Mouse (Mus musculus) ovary, postnatal 36 days (tissue): ENCODE measurements around the gene Vwce.

ENCODE experiments used
- DNase-seq: peaks from one replicate; pipeline ENCODE4 v3.0.0; 2022; ENCODE audit warnings: low spot score, mixed read lengths

Vwce gene

GRCm38 (mm10) chr19:10691121-10691520 is 57.1 kb downstream of the Vwce start:
- DNase-seq, result no peak

DNA sequence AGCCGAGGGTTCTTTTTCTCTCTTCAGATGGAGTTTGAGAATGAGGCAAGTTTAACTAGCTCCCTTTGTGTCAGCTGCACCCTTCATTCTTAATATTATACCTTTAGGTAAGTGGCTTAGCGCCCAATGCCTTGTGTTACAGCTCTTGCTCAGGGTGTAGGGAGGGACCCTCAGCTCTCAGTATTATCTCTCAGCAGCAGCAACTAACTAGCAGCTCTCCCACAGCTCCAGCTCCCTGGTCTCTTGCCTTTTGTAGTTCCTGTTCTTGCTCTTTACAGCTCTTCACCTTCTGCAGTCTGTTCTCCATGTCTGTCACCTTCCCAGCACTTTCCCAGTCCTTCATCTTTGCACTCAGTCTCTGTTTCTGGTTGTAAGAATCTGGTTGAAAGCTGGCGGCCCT is 57.6 kb downstream of the Vwce start:
- DNase-seq, result no peak

DNA sequence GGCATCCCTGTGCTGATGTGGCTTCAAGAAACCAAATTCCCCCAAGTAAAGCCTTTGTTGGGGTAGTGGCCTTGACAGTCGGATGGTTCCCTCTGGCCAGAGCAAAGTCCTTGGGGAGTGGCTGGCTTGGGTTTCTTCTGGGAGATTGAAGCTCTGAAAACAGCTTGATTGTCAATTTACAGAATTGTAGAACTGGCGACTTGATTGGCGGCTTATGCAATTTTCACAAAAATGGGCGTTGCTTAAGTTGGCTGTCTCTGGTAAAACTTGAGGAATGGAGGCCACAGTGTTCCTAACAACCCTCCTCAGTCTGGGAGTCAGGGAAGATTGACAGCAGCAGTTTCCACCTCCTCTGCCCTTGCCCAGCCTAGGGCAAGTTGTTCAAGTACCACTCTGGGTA is 58.3 kb downstream of the Vwce start:
- no peak for DNase-seq

GRCm38 (mm10) chr19:10693926-10694682 is 60.1 kb downstream of the Vwce start:
- DNase-seq, result no peak

- DNase-seq, result no peak
Observed at GRCm38 (mm10) chr19:10695801-10696200, 61.8 kb downstream of the Vwce start.

DNA sequence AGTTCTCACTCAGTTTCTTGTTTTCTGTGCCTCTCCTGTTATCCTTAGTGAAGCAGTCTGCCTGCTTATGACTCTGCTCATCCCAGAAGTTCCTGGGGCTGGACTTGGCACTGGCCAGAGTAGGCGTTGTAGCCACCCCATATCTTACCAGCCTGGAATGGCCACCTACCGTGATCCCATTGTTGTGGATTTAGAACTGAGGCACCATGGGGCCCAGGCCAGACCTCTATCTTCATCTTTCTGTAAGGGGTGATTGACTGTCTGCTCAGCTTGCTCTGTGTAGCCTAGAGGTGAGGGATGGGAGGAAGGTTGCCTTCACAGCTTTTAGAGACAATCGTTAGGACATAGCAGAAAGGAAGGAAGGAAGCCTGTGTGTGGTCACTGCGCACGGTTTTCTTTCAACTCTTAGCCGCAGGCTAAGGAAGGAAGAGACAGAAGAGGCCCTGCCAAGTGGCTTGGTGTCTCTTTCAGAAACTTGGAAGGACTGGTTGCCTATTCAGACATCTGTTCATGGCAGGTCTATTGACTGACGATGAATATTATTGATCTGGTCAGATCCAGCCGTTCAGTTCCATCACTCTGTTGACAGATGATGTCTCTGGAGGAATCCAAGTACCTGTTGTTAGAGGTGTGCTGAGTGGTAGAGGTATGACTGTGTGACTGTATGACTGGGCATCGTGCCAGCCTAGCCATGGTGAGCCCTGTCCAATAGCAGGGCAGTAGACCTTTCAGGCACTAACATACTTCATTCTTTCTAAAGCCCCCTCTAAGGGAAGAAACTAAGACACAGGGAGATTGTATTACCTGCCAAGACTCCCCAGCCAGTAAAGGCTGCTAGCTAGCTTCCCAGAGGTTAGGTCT is 64.3 kb downstream of the Vwce start:
- no peak for DNase-seq

GRCm38 (mm10) chr19:10699851-10700250 is 65.8 kb downstream of the Vwce start:
- no peak for DNase-seq

DNA sequence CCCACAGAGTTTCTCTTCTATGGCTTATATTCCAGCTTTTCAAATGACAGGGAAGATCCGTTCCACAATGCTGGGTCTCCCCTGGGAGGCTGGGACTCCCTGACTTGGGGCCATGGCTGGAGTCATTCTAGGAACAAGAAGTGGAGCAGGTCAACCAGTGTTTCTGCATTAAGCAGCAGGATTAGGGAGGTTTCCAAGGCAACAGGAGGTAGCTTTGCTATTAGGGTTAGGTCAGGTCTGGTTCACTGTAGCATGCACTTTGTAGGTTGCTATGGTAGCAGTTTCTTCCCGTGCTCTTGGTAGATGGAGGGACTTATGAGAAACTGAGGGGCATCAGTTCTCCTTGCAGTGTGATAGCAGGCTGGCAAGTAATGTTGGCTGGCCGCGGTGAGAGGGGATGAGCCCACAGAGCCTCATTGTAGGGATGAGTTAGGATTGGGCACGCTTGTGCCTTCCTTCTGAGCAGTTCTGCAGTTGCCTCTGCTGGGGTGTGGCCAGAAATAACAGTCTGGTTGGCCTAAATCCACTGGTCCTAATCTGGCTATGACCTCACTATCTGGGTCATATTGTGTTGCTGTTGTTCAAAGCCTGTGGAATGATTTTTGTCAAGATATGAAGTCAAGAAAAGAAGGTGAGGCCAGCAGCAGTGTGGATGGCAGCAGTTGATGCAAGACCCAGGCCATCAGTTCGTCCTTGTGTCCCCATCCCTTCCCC is 67.2 kb downstream of the Vwce start:
- DNase-seq, result no peak

DNA sequence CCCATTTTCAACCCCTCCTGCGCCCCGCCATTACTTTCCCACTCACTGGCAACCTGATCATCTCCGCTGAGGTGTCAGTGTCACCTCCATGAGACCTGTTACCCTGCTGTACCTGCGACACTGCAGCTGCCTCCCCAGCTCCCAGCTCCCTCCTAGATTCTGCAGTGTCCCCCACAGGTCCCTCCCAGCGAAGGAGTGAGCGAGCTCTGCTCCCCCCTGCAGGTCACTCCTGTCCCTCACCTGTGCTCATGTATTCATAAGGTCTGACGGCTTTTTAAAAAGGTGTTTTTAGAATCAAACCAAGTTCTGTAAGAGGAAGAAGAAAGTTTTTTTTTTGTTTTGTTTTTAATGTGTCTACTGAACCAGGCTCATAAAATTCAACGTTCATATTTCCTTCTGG is 68.1 kb downstream of the Vwce start:
- no peak for DNase-seq

- no peak for DNase-seq
Observed at GRCm38 (mm10) chr19:10703470-10703869, 69.5 kb downstream of the Vwce start.

GRCm38 (mm10) chr19:10707087-10707875 is 73.3 kb downstream of the Vwce start:
- DNase-seq, result no peak

DNA sequence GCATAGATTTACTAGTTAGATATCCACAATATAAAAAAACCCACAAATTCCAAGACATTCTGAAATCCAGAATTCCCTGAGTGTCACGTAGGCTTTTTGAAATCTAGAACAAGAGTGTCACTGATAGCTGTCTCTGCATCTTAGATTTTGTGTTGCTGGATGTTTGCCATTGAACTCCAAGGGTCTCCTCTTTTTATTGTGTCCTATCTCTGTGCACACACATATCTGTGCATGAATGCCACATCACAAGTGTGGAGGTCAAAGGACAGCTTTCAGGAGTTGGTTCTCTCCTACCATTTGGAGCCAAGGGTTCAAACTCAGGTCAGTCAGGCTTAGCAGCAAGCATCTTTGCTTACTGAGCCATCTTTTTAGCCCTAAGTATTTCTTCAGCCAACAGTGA is 73.9 kb downstream of the Vwce start:
- DNase-seq, result no peak

GRCm38 (mm10) chr19:10708900-10709299 is 74.9 kb downstream of the Vwce start:
- DNase-seq, result no peak

DNA sequence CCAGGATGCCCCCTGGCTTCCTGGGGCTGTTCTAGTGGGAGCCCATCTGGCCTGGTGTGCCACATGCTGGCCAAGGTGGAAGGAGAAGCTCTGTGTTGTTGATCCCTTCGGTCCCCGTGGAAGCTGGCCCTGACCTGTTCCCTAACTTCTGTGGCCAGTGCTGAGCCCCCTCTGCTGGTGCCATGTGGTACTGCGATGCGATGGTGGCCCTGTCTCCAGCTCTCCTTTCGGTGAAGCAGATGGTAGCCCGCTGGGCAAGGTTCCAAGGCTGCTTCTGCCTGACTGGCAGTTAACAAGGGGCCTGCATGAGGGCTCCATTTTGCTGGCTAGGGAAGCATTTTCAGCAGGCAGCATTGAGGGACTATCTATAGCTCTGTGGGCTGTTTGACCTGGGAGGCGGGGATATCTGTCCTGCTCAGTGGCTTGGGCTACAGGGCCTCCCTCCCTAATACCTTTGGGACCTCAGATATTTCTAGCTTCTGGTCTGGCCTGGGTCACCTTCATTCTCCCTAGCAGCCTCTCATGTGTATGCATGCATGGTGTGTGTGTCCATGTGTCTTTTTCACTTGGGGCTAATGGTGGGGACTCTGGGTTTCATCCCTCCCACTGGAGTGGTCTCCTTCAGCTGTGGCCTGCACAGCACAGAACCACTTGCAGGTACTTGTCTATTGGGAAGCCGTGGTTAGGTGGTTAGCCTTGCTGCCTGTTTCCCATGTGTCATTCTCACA is 75.5 kb downstream of the Vwce start:
- peak; percentile 92 for DNase-seq

GRCm38 (mm10) chr19:10710088-10710511 is 76.1 kb downstream of the Vwce start:
- peak; percentile 58 for DNase-seq

DNA sequence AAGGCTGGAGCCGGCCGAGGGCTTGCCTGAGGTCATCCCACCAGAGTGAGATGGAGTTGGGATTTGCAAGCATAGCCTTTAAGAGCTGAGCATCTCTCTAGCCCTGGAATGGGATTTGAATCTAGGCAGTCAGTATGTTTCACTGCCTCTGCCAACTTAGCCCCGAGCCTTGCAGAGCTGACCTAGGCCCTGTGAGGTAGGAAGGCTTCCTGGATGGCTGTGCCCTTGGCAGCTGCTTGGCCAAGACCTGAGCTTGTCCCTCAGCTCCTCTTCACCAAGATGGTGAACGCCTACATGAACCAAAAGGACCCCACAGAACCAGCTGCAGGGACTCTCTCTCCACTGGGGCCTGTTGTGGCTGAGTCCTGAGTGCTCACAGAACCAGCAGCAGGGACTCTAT is 76.7 kb downstream of the Vwce start:
- DNase-seq, result no peak

DNA sequence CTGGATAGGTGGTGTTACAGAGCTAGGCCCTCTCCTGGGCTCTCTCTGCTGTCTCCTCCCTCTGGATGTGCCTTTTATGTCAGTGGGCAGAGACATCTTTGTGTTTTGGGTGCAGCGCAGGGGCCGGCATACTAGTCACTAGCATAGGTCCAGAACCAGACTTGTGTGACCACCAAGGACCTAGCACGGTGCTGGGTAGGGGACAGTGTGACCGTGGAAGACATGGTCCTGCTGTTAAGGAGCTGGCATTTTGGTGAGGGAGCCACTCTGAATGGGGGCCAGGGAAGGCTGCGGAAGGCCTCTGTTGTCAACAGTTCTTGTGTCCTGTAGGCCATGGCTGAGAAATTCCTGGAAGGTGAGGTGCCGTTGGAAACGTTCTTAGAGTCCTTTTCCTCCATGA is 78.2 kb downstream of the Vwce start:
- no peak for DNase-seq

- DNase-seq, result no peak
Observed at GRCm38 (mm10) chr19:10712646-10713045, 78.6 kb downstream of the Vwce start.

DNA sequence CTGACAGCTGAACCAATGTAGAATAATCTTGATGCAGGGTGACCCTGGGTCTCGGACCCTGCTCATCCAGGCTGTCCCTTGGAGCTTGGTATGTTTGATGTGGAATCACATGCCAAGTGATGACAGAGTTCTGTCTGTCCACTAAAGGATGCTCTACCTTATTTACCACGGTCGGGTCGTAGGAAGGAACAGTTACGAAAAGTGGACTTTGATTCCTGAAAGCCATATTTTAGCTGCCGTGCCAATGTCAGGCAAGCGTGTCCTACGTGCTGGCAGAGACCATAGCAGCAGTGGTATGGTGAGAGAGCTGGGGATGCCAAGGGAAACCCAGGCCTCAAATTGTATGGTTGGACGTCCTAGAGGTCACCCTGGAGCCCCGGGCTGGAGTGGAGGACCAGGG is 79.5 kb downstream of the Vwce start:
- no peak for DNase-seq

DNA sequence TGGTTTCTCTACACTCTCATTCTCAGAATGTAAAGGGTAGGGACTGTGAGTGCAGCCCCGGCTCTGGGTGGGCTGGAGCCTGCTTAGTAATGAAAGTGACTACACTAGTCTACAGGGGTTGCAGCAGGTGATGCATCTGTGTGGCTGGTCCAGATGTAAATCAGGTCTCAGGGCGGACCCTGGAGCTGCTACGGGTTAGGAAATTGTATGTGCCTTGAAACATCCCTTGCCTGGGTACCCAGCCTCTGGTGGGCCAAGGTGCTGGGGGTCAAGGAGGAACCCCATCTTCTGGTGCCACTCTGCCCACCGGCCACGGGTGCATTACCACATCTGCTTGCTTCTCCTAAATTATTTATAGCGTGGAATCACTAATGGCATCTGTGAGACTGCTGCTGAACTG is 80.2 kb downstream of the Vwce start:
- no peak for DNase-seq
